Mouse (Mus musculus): ENCODE measurements around the gene Sdf2l1. TPM values are rescaled to one million over a fixed set of nuclear protein-coding genes. Genes with fewer than 3 reads are reported as not detected.

Gene Sdf2l1
- total and polyA plus RNA-seq, 3 experiments = 249 to 263 TPM; not detected in 1

GRCm38 (mm10) chr16:17102630-17103220, 29.5 kb downstream of the Sdf2l1 start:
- Histone ChIP-seq H3K9me3 (replicated peaks; ENCODE audit: insufficient read depth, low read length) (no peaks in the 10 kb centered on the region), H3K27me3 (ENCODE audit: control insufficient read depth in 1 of 2, insufficient read depth in 2 of 2, low read length in 2 of 2) (no peaks in the 10 kb centered on the region), H3K4me1 (ENCODE audit: control insufficient read depth in 1 of 2, insufficient read depth in 2 of 2, low read length in 2 of 2) (no peaks in the 10 kb centered on the region), H3K9ac (ENCODE audit: control insufficient read depth, low read depth, low read length, poor library complexity, severe bottlenecking) (no peak overlapping the region), H3K79me2 (ENCODE audit: control insufficient read depth, insufficient read depth, low read length, poor library complexity) (no peaks in the 10 kb centered on the region), H3K4me3 (ENCODE audit: control insufficient read depth in 1 of 2, insufficient read depth in 1 of 2, low read depth in 2 of 2, low read length in 2 of 2) (no peak overlapping the region), H3K27ac (ENCODE audit: control insufficient read depth, low read depth, low read length) (no peak overlapping the region), H3K36me3 (ENCODE audit: control insufficient read depth in 1 of 2, insufficient read depth in 2 of 2, low read length in 2 of 2) (peaks cover 0 to 7% of the 10 kb centered on the region in 2 experiments; a peak in 2 of 4 replicates)
- DNase-seq (ENCODE audit: low read depth, low spot score) = no peak
- no peak for TF ChIP-seq TAL1 (IDR thresholded peaks at IDR 0.05; ENCODE audit: low read length)
- no peak for TF ChIP-seq NRF1 (IDR thresholded peaks at IDR 0.05; ENCODE audit: insufficient read depth, low read depth, low read length, poor library complexity, severe bottlenecking)
- TF ChIP-seq RCOR1 (IDR thresholded peaks at IDR 0.05; ENCODE audit: low read depth, low read length) = no peak
- no peak for TF ChIP-seq BHLHE40 (IDR thresholded peaks at IDR 0.05; ENCODE audit: borderline replicate concordance, low read depth, low read length)
- TF ChIP-seq POLR2AphosphoS5 (IDR thresholded peaks at IDR 0.05; ENCODE audit: borderline replicate concordance, low read depth, low read length) = no peak
- no peak for TF ChIP-seq CTCF (IDR thresholded peaks at IDR 0.05 in 2 of 3, conservative IDR thresholded peaks at IDR 0.05 in 1 of 3; ENCODE audit: control insufficient read depth in 1 of 3, insufficient read depth in 1 of 3, low read depth in 2 of 3, low read length in 3 of 3, poor library complexity in 1 of 3, severe bottlenecking in 1 of 3)
- TF ChIP-seq ZNF384 (IDR thresholded peaks at IDR 0.05; ENCODE audit: low read depth, low read length) = no peak
- no peak for TF ChIP-seq EP300 (IDR thresholded peaks at IDR 0.05; ENCODE audit: low read depth in 1 of 2, low read length in 2 of 2)
- TF ChIP-seq MAZ (IDR thresholded peaks at IDR 0.05; ENCODE audit: low read depth, low read length) = no peak
- TF ChIP-seq MAX (IDR thresholded peaks at IDR 0.05; ENCODE audit: low read length) = no peak
- TF ChIP-seq RAD21 (IDR thresholded peaks at IDR 0.05; ENCODE audit: low read depth, low read length) = no peak
- no peak for TF ChIP-seq USF2 (IDR thresholded peaks at IDR 0.05; ENCODE audit: borderline replicate concordance in 1 of 2, insufficient read depth in 1 of 2, low read depth in 1 of 2, low read length in 2 of 2)
- no peak for TF ChIP-seq NELFE (IDR thresholded peaks at IDR 0.05; ENCODE audit: low read depth, low read length)
- no peak for TF ChIP-seq ETS1 (IDR thresholded peaks at IDR 0.05; ENCODE audit: low read depth, low read length)
- TF ChIP-seq ELF1 (IDR thresholded peaks at IDR 0.05; ENCODE audit: low read depth, low read length) = no peak
- TF ChIP-seq POLR2A (IDR thresholded peaks at IDR 0.05; ENCODE audit: control insufficient read depth in 1 of 2, insufficient read depth in 1 of 2, low read depth in 1 of 2, low read length in 2 of 2, poor library complexity in 1 of 2) = no peak
- no peak for TF ChIP-seq ZC3H11A (IDR thresholded peaks at IDR 0.05; ENCODE audit: low read depth, low read length)
- TF ChIP-seq MYC (IDR thresholded peaks at IDR 0.05; ENCODE audit: low read depth, low read length) = no peak
- TF ChIP-seq SMC3 (IDR thresholded peaks at IDR 0.05; ENCODE audit: low read depth, low read length) = no peak
- no peak for TF ChIP-seq E2F4 (IDR thresholded peaks at IDR 0.05; ENCODE audit: borderline replicate concordance, low read depth, low read length)

- H3K9ac ChIP-seq (ENCODE audit: control insufficient read depth, low read depth, low read length, poor library complexity, severe bottlenecking) = no peak overlapping the region
Observed at GRCm38 (mm10) chr16:17096938-17097337, 35.2 kb downstream of the Sdf2l1 start.

More at GRCm38 (mm10) chr16:17096938-17097337, 35.2 kb downstream of the Sdf2l1 start:
- Histone ChIP-seq H3K4me1 (ENCODE audit: control insufficient read depth in 1 of 2, insufficient read depth in 2 of 2, low read length in 2 of 2) (no peaks in the 10 kb centered on the region), H3K27me3 (ENCODE audit: control insufficient read depth in 1 of 2, insufficient read depth in 2 of 2, low read length in 2 of 2) (no peaks in the 10 kb centered on the region), H3K36me3 (ENCODE audit: control insufficient read depth in 1 of 2, insufficient read depth in 2 of 2, low read length in 2 of 2) (peaks cover 0 to 2% of the 10 kb centered on the region in 2 experiments; a peak in 2 of 4 replicates), H3K9me3 (replicated peaks; ENCODE audit: insufficient read depth, low read length) (no peaks in the 10 kb centered on the region), H3K79me2 (ENCODE audit: control insufficient read depth, insufficient read depth, low read length, poor library complexity) (no peaks in the 10 kb centered on the region), H3K27ac (ENCODE audit: control insufficient read depth, low read depth, low read length) (no peak overlapping the region), H3K4me3 (ENCODE audit: control insufficient read depth in 1 of 2, insufficient read depth in 1 of 2, low read depth in 2 of 2, low read length in 2 of 2) (no peak overlapping the region)
- DNase-seq (ENCODE audit: low read depth, low spot score) = no peak
- TF ChIP-seq USF1 (IDR thresholded peaks at IDR 0.05; ENCODE audit: low read depth, low read length) (no peak), KAT2A (conservative IDR thresholded peaks at IDR 0.05; ENCODE audit: low read depth, low read length) (no peak), EP300 (IDR thresholded peaks at IDR 0.05; ENCODE audit: low read depth in 1 of 2, low read length in 2 of 2) (no peak), ZC3H11A (IDR thresholded peaks at IDR 0.05; ENCODE audit: low read depth, low read length) (no peak), SIN3A (IDR thresholded peaks at IDR 0.05; ENCODE audit: low read length) (no peak), MXI1 (IDR thresholded peaks at IDR 0.05; ENCODE audit: low read depth, low read length) (no peak), MAX (IDR thresholded peaks at IDR 0.05; ENCODE audit: low read length) (no peak), MAFK (IDR thresholded peaks at IDR 0.05; ENCODE audit: borderline replicate concordance, low read depth, low read length) (no peak), RCOR1 (IDR thresholded peaks at IDR 0.05; ENCODE audit: low read depth, low read length) (no peak), BHLHE40 (IDR thresholded peaks at IDR 0.05; ENCODE audit: borderline replicate concordance, low read depth, low read length) (no peak), POLR2AphosphoS5 (IDR thresholded peaks at IDR 0.05; ENCODE audit: borderline replicate concordance, low read depth, low read length) (no peak), ZKSCAN1 (IDR thresholded peaks at IDR 0.05; ENCODE audit: low read depth, low read length) (no peak)
